Comparison of ENCODE assay signal across 8 mouse cellular contexts in the genomic region with DNA sequence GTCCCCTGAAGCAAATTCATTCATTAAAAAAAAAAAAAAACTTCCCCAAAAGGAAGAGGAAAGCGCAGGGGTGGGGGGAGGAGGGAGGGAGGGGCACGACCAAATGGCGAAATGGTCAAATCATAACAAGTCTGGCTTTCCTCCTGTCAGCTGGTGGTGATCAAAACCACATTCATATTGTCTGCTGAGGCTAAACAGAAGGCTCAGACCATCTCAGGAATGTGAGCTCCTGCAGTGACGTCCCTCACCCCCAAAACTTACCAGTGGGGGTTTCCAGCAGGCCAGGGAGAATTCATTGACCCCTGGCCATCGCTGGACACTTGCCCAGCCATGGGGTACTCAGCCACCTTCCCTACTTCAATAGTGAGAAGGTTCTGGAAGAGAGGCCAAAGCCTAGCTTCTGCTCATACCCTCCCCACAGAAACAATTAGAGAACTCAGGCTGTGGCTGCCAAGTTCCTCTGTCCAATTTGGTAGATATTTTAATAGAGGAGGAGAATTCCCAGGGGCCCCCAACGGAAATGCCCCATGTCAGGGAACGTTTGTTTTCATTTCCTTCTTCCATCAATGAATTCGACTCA.
DNase-seq lines count a peak whose midpoint lies in the region; ATAC-seq and TF ChIP-seq lines count a peak whose summit lies in the region.

No protein-coding gene starts in this region.

- 40% methylated on average over 8 of the region's 8 CpGs for WGBS in neural tube, embryonic 11.5 days

- H3K4me2 ChIP-seq in neural tube, embryonic 11.5 days (ENCODE audit: low read depth), result no peak overlapping the region
- H3K4me2 ChIP-seq in myocyte (ENCODE audit: low read depth), result peak overlapping the region; percentile 10

- H3ac ChIP-seq in myocyte (ENCODE audit: control insufficient read depth, insufficient read length), result no peak overlapping the region

- no peak overlapping the region for H3K4me3 ChIP-seq in neural tube, embryonic 11.5 days (ENCODE audit: low read depth, low read length)
- no peak overlapping the region for H3K4me3 ChIP-seq in myocyte

- no peak for ATAC-seq in neural tube, embryonic 11.5 days (ENCODE audit: insufficient read depth, low FRiP score, low TSS enrichment)

- H3K27ac ChIP-seq in neural tube, embryonic 11.5 days (ENCODE audit: low read depth, low read length), result no peak overlapping the region

- H3K79me2 ChIP-seq in myocyte (ENCODE audit: control insufficient read depth, insufficient read depth), result no peaks in the 10 kb centered on the region

- no peaks in the 10 kb centered on the region for H3K9me3 ChIP-seq in neural tube, embryonic 11.5 days (ENCODE audit: control insufficient read depth, low read length)

- H3K36me3 ChIP-seq in neural tube, embryonic 11.5 days (ENCODE audit: control insufficient read depth, insufficient read depth, low read length), result no peaks in the 10 kb centered on the region; the same call in 1 of the 2 replicates
- no peaks in the 10 kb centered on the region for H3K36me3 ChIP-seq in myocyte (ENCODE audit: control insufficient read depth, insufficient read depth)

- intact Hi-C loops in heart, postnatal 10 days (cut with DNase I), result no loop called here

- H3K27me3 ChIP-seq in neural tube, embryonic 11.5 days (ENCODE audit: control insufficient read depth, insufficient read depth, low read length), result no peaks in the 10 kb centered on the region
- no peaks in the 10 kb centered on the region for H3K27me3 ChIP-seq in myocyte (ENCODE audit: control insufficient read depth, insufficient read depth, insufficient read length)

- peaks cover 51% of the 10 kb centered on the region for H3K4me1 ChIP-seq in neural tube, embryonic 11.5 days (ENCODE audit: control insufficient read depth, insufficient read depth, low read length)

- no peak overlapping the region for H3K9ac ChIP-seq in neural tube, embryonic 11.5 days (ENCODE audit: low read length)

- peak; percentile 44 for DNase-seq in neural tube, embryonic 11.5 days (ENCODE audit: low spot score)
- DNase-seq in neural tube, embryonic 10.5 days (ENCODE audit: extremely low spot score, low spot score), result no peak
- peak; percentile 72 to 73 for DNase-seq in heart, postnatal 10 days
- peak; percentile 72 to 76 for DNase-seq in kidney, postnatal 25 days
- DNase-seq in spleen, postnatal 4 days (ENCODE audit: low spot score in 2 of 2), result no peak
- DNase-seq in gastrocnemius, postnatal 25 days, result no peak
- DNase-seq in adrenal gland, postnatal 14 days, result no peak

- no peak for TF ChIP-seq POLR2A in myocyte (IDR thresholded peaks at IDR 0.05; ENCODE audit: insufficient read length, low read depth)

TF ChIP-seq in myocyte, 11 proteins besides CTCF, POLR2A, EP300 and RAD21:
- TF ChIP-seq MYOD1 (IDR thresholded peaks at IDR 0.05; ENCODE audit: control insufficient read depth in 1 of 3, insufficient read length in 2 of 3, low read depth in 2 of 3) (peak in 2 of 3 experiments; percentile 54 to 68), MYOG (IDR thresholded peaks at IDR 0.05; ENCODE audit: control insufficient read depth in 1 of 3, insufficient read depth in 1 of 3, insufficient read length in 2 of 3, low read depth in 2 of 3) (peak in 1 of 3 experiments; percentile 70), MAX (IDR thresholded peaks at IDR 0.05; ENCODE audit: low read depth) (no peak), SRF (IDR thresholded peaks at IDR 0.05; ENCODE audit: control insufficient read depth, insufficient read length, low read depth) (peak; percentile 27), USF1 (IDR thresholded peaks at IDR 0.05; ENCODE audit: low read depth) (no peak), CEBPB (IDR thresholded peaks at IDR 0.05; ENCODE audit: insufficient read depth, poor library complexity, severe bottlenecking) (no peak), TCF3 (IDR thresholded peaks at IDR 0.05; ENCODE audit: insufficient read length, low read depth) (no peak)

Comparison
In these comparisons a context has a peak if more than half of its experiments do, and no peak if none do; other contexts are left out.
1. DNase-seq: peak in neural tube, embryonic 11.5 days (single experiment), heart, postnatal 10 days (2 of 2) and kidney, postnatal 25 days (2 of 2); none in neural tube, embryonic 10.5 days (single experiment), spleen, postnatal 4 days (0 of 2), gastrocnemius, postnatal 25 days (single experiment) and adrenal gland, postnatal 14 days (single experiment).